In genomic region chrX:75403350-75403749, GRCm38 (mm10) we compare ENCODE assay signal across 23 mouse cellular contexts. TPM values are rescaled to one million over a fixed set of nuclear protein-coding genes. Genes with fewer than 3 reads are reported as not detected.
DNase-seq lines count a peak whose midpoint lies in the region; ATAC-seq and TF ChIP-seq lines count a peak whose summit lies in the region.
"Had no signal": no experiment of that assay in that cellular context is flagged by ENCODE, and none has a peak within 500 bp of the region (broad histone marks: within the 10 kb centered on the region; RNA-seq: fewer than 3 reads in every experiment).

No protein-coding gene starts in this region.

- H3K9ac ChIP-seq in heart, adult 2 months (ENCODE audit: low read depth, low read length): no peak overlapping the region
- H3K9ac ChIP-seq in liver, embryonic 12.5 days: no peak overlapping the region
- H3K9ac ChIP-seq in liver, embryonic 11.5 days (ENCODE audit: low read depth, low read length): no peak overlapping the region
- H3K9ac ChIP-seq in liver, embryonic 14.5 days (replicated peaks): no peak overlapping the region
- no peak overlapping the region for H3K9ac ChIP-seq in hindbrain, postnatal 0 days (replicated peaks; ENCODE audit: low read length)
- H3K9ac ChIP-seq: heart, embryonic 13.5 days; hindbrain, embryonic 15.5 days had no signal

- no peak for TF ChIP-seq EP300 in heart, adult 2 months (IDR thresholded peaks at IDR 0.05; ENCODE audit: insufficient read depth, low read depth, low read length)
- TF ChIP-seq EP300 in liver, embryonic 14.5 days (IDR thresholded peaks at IDR 0.05; ENCODE audit: low read depth): no peak

- H3K79me2 ChIP-seq in heart, adult 2 months (replicated peaks; ENCODE audit: control insufficient read depth, insufficient read depth, low read length): no peaks in the 10 kb centered on the region
- no peaks in the 10 kb centered on the region for H3K79me2 ChIP-seq in macrophage (ENCODE audit: inconsistent target)

- no peak for TF ChIP-seq CTCF in heart, adult 2 months (IDR thresholded peaks at IDR 0.05)
- TF ChIP-seq CTCF in liver, embryonic 14.5 days (IDR thresholded peaks at IDR 0.05; ENCODE audit: low read depth): no peak
- TF ChIP-seq CTCF in hindbrain, postnatal 0 days (IDR thresholded peaks at IDR 0.05; ENCODE audit: low read depth): no peak

- ATAC-seq in liver, embryonic 12.5 days: 0 out of 2 replicates have a peak, but pooled peaks have one; percentile 55
- no peak for ATAC-seq in liver, embryonic 11.5 days (replicated peaks; ENCODE audit: low FRiP score)
- no peak; the same call in 1 of the 2 replicates for ATAC-seq in liver, embryonic 14.5 days (ENCODE audit: insufficient read depth)
- ATAC-seq in hindbrain, postnatal 0 days: no peak
- ATAC-seq: CD4-positive, CD25-positive, alpha-beta regulatory T cell, adult 4 months; forebrain, embryonic 16.5 days; inflammation-experienced regulatory T-cells, adult 6 months had no signal

- no peak for DNase-seq in heart, adult 2 months
- no peak for DNase-seq in heart, postnatal 25 days (ENCODE audit: low spot score)
- DNase-seq in liver, embryonic 11.5 days (ENCODE audit: low spot score): no peak
- no peak for DNase-seq in liver, embryonic 14.5 days (ENCODE audit: low read depth in 3 of 3, low spot score in 3 of 3)
- DNase-seq in hindbrain, postnatal 0 days (ENCODE audit: low spot score): no peak
- DNase-seq in spleen, postnatal 36 days (ENCODE audit: low spot score in 2 of 2): no peak
- DNase-seq: adrenal gland, postnatal 10 days; B cell, adult 2 months; cerebellum, adult 11 months; cerebellum, adult 8-10 months; cerebellum, postnatal 25 days; gastrocnemius, postnatal 10 days had no signal

- H3K27me3 ChIP-seq in heart, adult 2 months (ENCODE audit: control insufficient read depth, insufficient read depth, low read length): no peaks in the 10 kb centered on the region
- H3K27me3 ChIP-seq in liver, embryonic 12.5 days (replicated peaks): no peaks in the 10 kb centered on the region
- no peaks in the 10 kb centered on the region for H3K27me3 ChIP-seq in liver, embryonic 11.5 days (replicated peaks; ENCODE audit: control insufficient read depth, insufficient read depth, low read length)
- H3K27me3 ChIP-seq in liver, embryonic 14.5 days (ENCODE audit: control insufficient read depth, insufficient read depth, low read length): no peaks in the 10 kb centered on the region
- no peaks in the 10 kb centered on the region for H3K27me3 ChIP-seq in hindbrain, postnatal 0 days (ENCODE audit: insufficient read depth, low read length)
- H3K27me3 ChIP-seq: heart, embryonic 13.5 days; hindbrain, embryonic 15.5 days had no signal

- peaks cover 5% of the 10 kb centered on the region; the same call in 1 of the 2 replicates for H3K36me3 ChIP-seq in heart, adult 2 months (ENCODE audit: control insufficient read depth, insufficient read depth, low read length)
- H3K36me3 ChIP-seq in liver, embryonic 12.5 days: peaks cover 6% of the 10 kb centered on the region; the same call in 1 of the 2 replicates
- no peaks in the 10 kb centered on the region for H3K36me3 ChIP-seq in liver, embryonic 11.5 days (ENCODE audit: control insufficient read depth, insufficient read depth, low read length)
- H3K36me3 ChIP-seq in liver, embryonic 14.5 days (replicated peaks; ENCODE audit: control insufficient read depth, insufficient read depth, low read depth): no peaks in the 10 kb centered on the region
- no peaks in the 10 kb centered on the region for H3K36me3 ChIP-seq in macrophage (ENCODE audit: inconsistent target)
- no peaks in the 10 kb centered on the region for H3K36me3 ChIP-seq in hindbrain, postnatal 0 days (ENCODE audit: insufficient read depth, low read length)
- H3K36me3 ChIP-seq: hindbrain, embryonic 15.5 days had no signal

- H3K4me1 ChIP-seq in heart, adult 2 months (ENCODE audit: control insufficient read depth, insufficient read depth, low read length): peaks cover 3% of the 10 kb centered on the region
- peaks cover 20% of the 10 kb centered on the region for H3K4me1 ChIP-seq in liver, embryonic 12.5 days
- H3K4me1 ChIP-seq in liver, embryonic 11.5 days (replicated peaks; ENCODE audit: control insufficient read depth, insufficient read depth, low read length): no peaks in the 10 kb centered on the region
- H3K4me1 ChIP-seq in liver, embryonic 14.5 days (replicated peaks; ENCODE audit: control insufficient read depth in 2 of 2, insufficient read depth in 2 of 2, low read length in 1 of 2): peaks cover 10 to 13% of the 10 kb centered on the region in 2 experiments
- no peaks in the 10 kb centered on the region for H3K4me1 ChIP-seq in hindbrain, postnatal 0 days (ENCODE audit: insufficient read depth, low read length)
- H3K4me1 ChIP-seq: embryonic facial prominence, embryonic 10.5 days; heart, embryonic 13.5 days; hindbrain, embryonic 10.5 days; hindbrain, embryonic 15.5 days had no signal

- H3K9me3 ChIP-seq in liver, embryonic 12.5 days (replicated peaks): no peaks in the 10 kb centered on the region
- no peaks in the 10 kb centered on the region for H3K9me3 ChIP-seq in liver, embryonic 11.5 days (ENCODE audit: control insufficient read depth, low read length)
- H3K9me3 ChIP-seq in liver, embryonic 14.5 days (ENCODE audit: control insufficient read depth, low read length): no peaks in the 10 kb centered on the region
- no peaks in the 10 kb centered on the region for H3K9me3 ChIP-seq in hindbrain, postnatal 0 days (ENCODE audit: low read length)
- H3K9me3 ChIP-seq: embryonic facial prominence, embryonic 10.5 days; G1E; heart, embryonic 13.5 days; hindbrain, embryonic 10.5 days; hindbrain, embryonic 15.5 days had no signal

- no peak overlapping the region for H3K4me3 ChIP-seq in heart, adult 2 months
- H3K4me3 ChIP-seq in liver, embryonic 12.5 days: no peak overlapping the region
- no peak overlapping the region for H3K4me3 ChIP-seq in liver, embryonic 11.5 days (ENCODE audit: low read depth, low read length)
- H3K4me3 ChIP-seq in liver, embryonic 14.5 days (ENCODE audit: insufficient read depth in 1 of 2, low read depth in 2 of 2, low read length in 2 of 2): no peak overlapping the region
- no peak overlapping the region for H3K4me3 ChIP-seq in macrophage (ENCODE audit: inconsistent target)
- H3K4me3 ChIP-seq in hindbrain, postnatal 0 days (ENCODE audit: low read length): no peak overlapping the region
- H3K4me3 ChIP-seq: embryonic facial prominence, embryonic 10.5 days; erythroblast, embryonic 14.5 days; heart, embryonic 13.5 days; hindbrain, embryonic 10.5 days; hindbrain, embryonic 15.5 days had no signal

- intact Hi-C loops in heart, adult 2 months (cut with DNase I): no loop called here
- intact Hi-C loops in heart, postnatal 25 days (cut with DNase I): no loop called here

- no peak for TF ChIP-seq POLR2A in heart, adult 2 months (IDR thresholded peaks at IDR 0.05; ENCODE audit: insufficient read depth, low read depth, low read length)

- H3K27ac ChIP-seq in heart, adult 2 months: peak overlapping the region; percentile 2; the same call in 1 of the 2 replicates
- H3K27ac ChIP-seq in liver, embryonic 12.5 days: peak overlapping the region; percentile 78
- H3K27ac ChIP-seq in liver, embryonic 11.5 days (ENCODE audit: low read depth, low read length): no peak overlapping the region
- H3K27ac ChIP-seq in liver, embryonic 14.5 days: peak overlapping the region; percentile 63
- peak overlapping the region; percentile 52 for H3K27ac ChIP-seq in macrophage
- H3K27ac ChIP-seq in hindbrain, postnatal 0 days: no peak overlapping the region
- H3K27ac ChIP-seq: embryonic facial prominence, embryonic 10.5 days; heart, embryonic 13.5 days; hindbrain, embryonic 10.5 days; hindbrain, embryonic 15.5 days had no signal

- H3K4me2 ChIP-seq in liver, embryonic 12.5 days: no peak overlapping the region
- no peak overlapping the region for H3K4me2 ChIP-seq in liver, embryonic 11.5 days
- no peak overlapping the region for H3K4me2 ChIP-seq in liver, embryonic 14.5 days (ENCODE audit: low read depth)
- H3K4me2 ChIP-seq in hindbrain, postnatal 0 days (ENCODE audit: low read depth, low read length): no peak overlapping the region
- H3K4me2 ChIP-seq: heart, embryonic 13.5 days; hindbrain, embryonic 15.5 days had no signal

RNA-seq across cellular contexts. Expression of gene Cmc4, which starts 13.0 kb away (rescaled TPM):
- 1 to 10 TPM; 8.7 to 9.6 TPM for total RNA-seq in heart, adult 2 months (2021)
- 4.3 and 4.8 TPM in 2 replicates for polyA plus RNA-seq in heart, adult 2 months (2012; rRNA removed)
- 10 to 100 TPM; 11.1 TPM for total RNA-seq in heart, postnatal 25 days (2021)
- polyA plus RNA-seq in liver, embryonic 12.5 days (2016; fragmentation: Nextera tagmentation; extraction: Ambion mirVana): 16.3 and 16.9 TPM in 2 replicates
- 15.3 and 19.1 TPM in 2 replicates for polyA plus RNA-seq in liver, embryonic 11.5 days (2014; fragmentation: Nextera tagmentation; extraction: Ambion mirVana)
- polyA plus RNA-seq in liver, embryonic 14.5 days (2012; rRNA removed): 5.0 and 9.2 TPM in 2 replicates
- 10.0 and 12.8 TPM in 2 replicates for polyA plus RNA-seq in liver, embryonic 14.5 days (2014; fragmentation: Nextera tagmentation; extraction: Ambion mirVana)
- 10 to 100 TPM in 22 of 26 experiments, 1 to 10 TPM in 4; 5.5 to 76.0 (median 25.9) TPM for total RNA-seq in macrophage (2018; cell fraction: chromatin; rRNA removed)
- 10 to 100 TPM; 11.1 to 26.7 (median 18.1) TPM for total RNA-seq in macrophage (2018; cell fraction: cytosol; rRNA removed)
- 10 to 100 TPM; 12.3 to 66.2 (median 33.9) TPM for total RNA-seq in macrophage (2018; cell fraction: nucleus; rRNA removed)
- polyA plus RNA-seq in macrophage (2018): 10.3 to 27.7 TPM (median 17.2 TPM) in 3 replicates
- total RNA-seq in hindbrain, postnatal 0 days (2014; rRNA removed): 3.5 and 5.6 TPM in 2 replicates
- polyA plus RNA-seq in hindbrain, postnatal 0 days (2015; fragmentation: Nextera tagmentation; extraction: Ambion mirVana): 25.7 and 28.2 TPM in 2 replicates

RNA-seq across cellular contexts. Expression of gene Mtcp1, which starts 13.0 kb away (rescaled TPM):
- total RNA-seq in heart, adult 2 months (2021): 1 to 10 TPM; 2.6 TPM
- 3.3 and 6.4 TPM in 2 replicates for polyA plus RNA-seq in heart, adult 2 months (2012; rRNA removed)
- 1 to 10 TPM; 2.2 to 3.6 TPM for total RNA-seq in heart, postnatal 25 days (2021)
- polyA plus RNA-seq in liver, embryonic 12.5 days (2016; fragmentation: Nextera tagmentation; extraction: Ambion mirVana): 6.3 TPM in 2 replicates
- 7.7 and 8.1 TPM in 2 replicates for polyA plus RNA-seq in liver, embryonic 11.5 days (2014; fragmentation: Nextera tagmentation; extraction: Ambion mirVana)
- 3.8 and 5.7 TPM in 2 replicates for polyA plus RNA-seq in liver, embryonic 14.5 days (2012; rRNA removed)
- 4.2 and 4.5 TPM in 2 replicates for polyA plus RNA-seq in liver, embryonic 14.5 days (2014; fragmentation: Nextera tagmentation; extraction: Ambion mirVana)
- 100 to 1,000 TPM in 2 of 26 experiments, 10 to 100 TPM in 23, 1 to 10 TPM in 1; 8.0 to 125 (median 51.4) TPM for total RNA-seq in macrophage (2018; cell fraction: chromatin; rRNA removed)
- total RNA-seq in macrophage (2018; cell fraction: cytosol; rRNA removed): 1 to 10 TPM; 2.0 to 8.9 (median 3.8) TPM
- 100 to 1,000 TPM in 4 of 26 experiments, 10 to 100 TPM in 22; 17.2 to 129 (median 56.2) TPM for total RNA-seq in macrophage (2018; cell fraction: nucleus; rRNA removed)
- polyA plus RNA-seq in macrophage (2018): 4.4 to 12.2 TPM (median 7.3 TPM) in 3 replicates
- total RNA-seq in hindbrain, postnatal 0 days (2014; rRNA removed): 4.6 and 6.8 TPM in 2 replicates
- 3.6 and 4.1 TPM in 2 replicates for polyA plus RNA-seq in hindbrain, postnatal 0 days (2015; fragmentation: Nextera tagmentation; extraction: Ambion mirVana)

RNA-seq across cellular contexts. Expression of gene Brcc3, which starts 13.1 kb away (rescaled TPM):
- total RNA-seq in heart, adult 2 months (2021): 10 to 100 TPM; 23.9 to 28.6 TPM
- 9.7 and 23.4 TPM in 2 replicates for polyA plus RNA-seq in heart, adult 2 months (2012; rRNA removed)
- total RNA-seq in heart, postnatal 25 days (2021): 10 to 100 TPM; 22.9 to 29.2 TPM
- polyA plus RNA-seq in liver, embryonic 12.5 days (2016; fragmentation: Nextera tagmentation; extraction: Ambion mirVana): 46.3 and 47.8 TPM in 2 replicates
- polyA plus RNA-seq in liver, embryonic 11.5 days (2014; fragmentation: Nextera tagmentation; extraction: Ambion mirVana): 57.6 and 64.8 TPM in 2 replicates
- 5.2 and 11.0 TPM in 2 replicates for polyA plus RNA-seq in liver, embryonic 14.5 days (2012; rRNA removed)
- 32.1 and 33.8 TPM in 2 replicates for polyA plus RNA-seq in liver, embryonic 14.5 days (2014; fragmentation: Nextera tagmentation; extraction: Ambion mirVana)
- total RNA-seq in macrophage (2018; cell fraction: chromatin; rRNA removed): 100 to 1,000 TPM in 4 of 26 experiments, 10 to 100 TPM in 22; 14.6 to 118 (median 60.3) TPM
- total RNA-seq in macrophage (2018; cell fraction: cytosol; rRNA removed): 10 to 100 TPM; 12.2 to 35.7 (median 20.9) TPM
- total RNA-seq in macrophage (2018; cell fraction: nucleus; rRNA removed): 10 to 100 TPM; 10.3 to 78.0 (median 32.3) TPM
- 19.2 to 51.9 TPM (median 20.4 TPM) in 3 replicates for polyA plus RNA-seq in macrophage (2018)
- 11.2 and 22.1 TPM in 2 replicates for total RNA-seq in hindbrain, postnatal 0 days (2014; rRNA removed)
- polyA plus RNA-seq in hindbrain, postnatal 0 days (2015; fragmentation: Nextera tagmentation; extraction: Ambion mirVana): 35.1 and 42.2 TPM in 2 replicates

RNA-seq across cellular contexts. Expression of gene F8, which starts 20.9 kb away (rescaled TPM):
- total RNA-seq in heart, adult 2 months (2021): 1 to 10 TPM; 1.0 to 2.4 TPM
- polyA plus RNA-seq in heart, adult 2 months (2012; rRNA removed): 0.45 and 1.8 TPM in 2 replicates
- total RNA-seq in heart, postnatal 25 days (2021): 1 to 10 TPM; 1.2 to 2.0 TPM
- 0.62 and 1.1 TPM in 2 replicates for polyA plus RNA-seq in liver, embryonic 12.5 days (2016; fragmentation: Nextera tagmentation; extraction: Ambion mirVana)
- polyA plus RNA-seq in liver, embryonic 11.5 days (2014; fragmentation: Nextera tagmentation; extraction: Ambion mirVana): 0.62 and 1.5 TPM in 2 replicates
- polyA plus RNA-seq in liver, embryonic 14.5 days (2012; rRNA removed): 0.21 and 0.46 TPM in 2 replicates
- polyA plus RNA-seq in liver, embryonic 14.5 days (2014; fragmentation: Nextera tagmentation; extraction: Ambion mirVana): 1.8 and 2.8 TPM in 2 replicates
- 1 to 10 TPM in 23 of 26 experiments, under 1 TPM in 3; 0.17 to 6.3 (median 3.9) TPM for total RNA-seq in macrophage (2018; cell fraction: chromatin; rRNA removed)
- total RNA-seq in macrophage (2018; cell fraction: cytosol; rRNA removed): 1 to 10 TPM in 2 of 26 experiments, under 1 TPM in 24; 0.33 to 1.6 (median 0.69) TPM
- 1 to 10 TPM in 21 of 26 experiments, under 1 TPM in 5; 0.35 to 4.7 (median 1.6) TPM for total RNA-seq in macrophage (2018; cell fraction: nucleus; rRNA removed)
- polyA plus RNA-seq in macrophage (2018): 0.15 to 0.36 TPM (median 0.29 TPM) in 3 replicates
- total RNA-seq in hindbrain, postnatal 0 days (2014; rRNA removed): 0.75 and 4.4 TPM in 2 replicates
- polyA plus RNA-seq in hindbrain, postnatal 0 days (2015; fragmentation: Nextera tagmentation; extraction: Ambion mirVana): 1.4 and 1.9 TPM in 2 replicates

RNA-seq across cellular contexts. Expression of gene Fundc2, which starts 21.2 kb away (rescaled TPM):
- 100 to 1,000 TPM; 144 to 190 TPM for total RNA-seq in heart, adult 2 months (2021)
- polyA plus RNA-seq in heart, adult 2 months (2012; rRNA removed): 31.3 and 63.0 TPM in 2 replicates
- total RNA-seq in heart, postnatal 25 days (2021): 100 to 1,000 TPM; 155 to 167 TPM
- 37.2 and 42.4 TPM in 2 replicates for polyA plus RNA-seq in liver, embryonic 12.5 days (2016; fragmentation: Nextera tagmentation; extraction: Ambion mirVana)
- polyA plus RNA-seq in liver, embryonic 11.5 days (2014; fragmentation: Nextera tagmentation; extraction: Ambion mirVana): 46.3 and 50.5 TPM in 2 replicates
- 5.7 and 10.9 TPM in 2 replicates for polyA plus RNA-seq in liver, embryonic 14.5 days (2012; rRNA removed)
- polyA plus RNA-seq in liver, embryonic 14.5 days (2014; fragmentation: Nextera tagmentation; extraction: Ambion mirVana): 42.2 and 44.8 TPM in 2 replicates
- total RNA-seq in macrophage (2018; cell fraction: chromatin; rRNA removed): 10 to 100 TPM in 18 of 26 experiments, 1 to 10 TPM in 8; 3.8 to 44.4 (median 18.1) TPM
- total RNA-seq in macrophage (2018; cell fraction: cytosol; rRNA removed): 10 to 100 TPM; 34.5 to 65.2 (median 52.1) TPM
- 10 to 100 TPM in 24 of 26 experiments, 1 to 10 TPM in 2; 8.4 to 54.5 (median 17.1) TPM for total RNA-seq in macrophage (2018; cell fraction: nucleus; rRNA removed)
- 44.5 to 78.1 TPM (median 48.7 TPM) in 3 replicates for polyA plus RNA-seq in macrophage (2018)
- total RNA-seq in hindbrain, postnatal 0 days (2014; rRNA removed): 22.1 and 23.0 TPM in 2 replicates
- 34.2 and 36.4 TPM in 2 replicates for polyA plus RNA-seq in hindbrain, postnatal 0 days (2015; fragmentation: Nextera tagmentation; extraction: Ambion mirVana)

Comparison
In these comparisons a context has a peak if more than half of its experiments do, and no peak if none do; other contexts are left out.
1. H3K27ac ChIP-seq: peak in heart, adult 2 months (single experiment), liver, embryonic 12.5 days (single experiment), liver, embryonic 14.5 days (single experiment) and macrophage (single experiment); none in liver, embryonic 11.5 days (single experiment) and hindbrain, postnatal 0 days (single experiment).